Mouse (Mus musculus): ENCODE results near the gene Capzb.

The Capzb gene

GRCm38 (mm10) chr4:139179731-139180625 lies 12.7 kb upstream of the Capzb start:
- no peak for DNase-seq (ENCODE audit: low read depth, low spot score)

GRCm38 (mm10) chr4:139182511-139182910 lies 10.2 kb upstream of the Capzb start:
- no peak for DNase-seq (ENCODE audit: low read depth, low spot score)

GRCm38 (mm10) chr4:139185766-139186442 lies 6.8 kb upstream of the Capzb start:
- no peak for DNase-seq (ENCODE audit: low read depth, low spot score)

- no peak for DNase-seq (ENCODE audit: low read depth, low spot score)
Observed at GRCm38 (mm10) chr4:139187930-139188329, 4.8 kb upstream of the Capzb start.

- no peak for DNase-seq (ENCODE audit: low read depth, low spot score)
Observed at GRCm38 (mm10) chr4:139191605-139192498, 847 bp upstream of the Capzb start.

- DNase-seq (ENCODE audit: low read depth, low spot score), result no peak
Observed at GRCm38 (mm10) chr4:139193176-139194093, 736 bp downstream of the Capzb start.

- no peak for DNase-seq (ENCODE audit: low read depth, low spot score)
Observed at GRCm38 (mm10) chr4:139195101-139195500, 2.4 kb downstream of the Capzb start.

GRCm38 (mm10) chr4:139196464-139196863 lies 3.8 kb downstream of the Capzb start:
- no peak for DNase-seq (ENCODE audit: low read depth, low spot score)

- no peak for DNase-seq (ENCODE audit: low read depth, low spot score)
Observed at GRCm38 (mm10) chr4:139196949-139197348, 4.2 kb downstream of the Capzb start.

GRCm38 (mm10) chr4:139197453-139197852 lies 4.8 kb downstream of the Capzb start:
- no peak for DNase-seq (ENCODE audit: low read depth, low spot score)

- no peak for DNase-seq (ENCODE audit: low read depth, low spot score)
Observed at GRCm38 (mm10) chr4:139198004-139198689, 5.4 kb downstream of the Capzb start.

GRCm38 (mm10) chr4:139199126-139199525 lies 6.4 kb downstream of the Capzb start:
- no peak for DNase-seq (ENCODE audit: low read depth, low spot score)

GRCm38 (mm10) chr4:139199703-139200340 lies 7.1 kb downstream of the Capzb start:
- DNase-seq (ENCODE audit: low read depth, low spot score), result no peak

- DNase-seq (ENCODE audit: low read depth, low spot score), result no peak
Observed at GRCm38 (mm10) chr4:139200946-139201345, 8.2 kb downstream of the Capzb start.

GRCm38 (mm10) chr4:139202556-139202955 lies 9.9 kb downstream of the Capzb start:
- no peak for DNase-seq (ENCODE audit: low read depth, low spot score)

- no peak for DNase-seq (ENCODE audit: low read depth, low spot score)
Observed at GRCm38 (mm10) chr4:139203381-139203780, 10.7 kb downstream of the Capzb start.

GRCm38 (mm10) chr4:139205842-139206241 lies 13.1 kb downstream of the Capzb start:
- DNase-seq (ENCODE audit: low read depth, low spot score), result peak; percentile 48

GRCm38 (mm10) chr4:139206353-139207045 lies 13.8 kb downstream of the Capzb start:
- no peak for DNase-seq (ENCODE audit: low read depth, low spot score)
